Mouse (Mus musculus) ES-Bruce4 (cell line): ENCODE results near the gene Zswim4.

Source experiments
- CTCF ChIP-seq: IDR thresholded peaks from one replicate; pipeline ENCODE4 v1.8.1; 2011; ENCODE audit warnings: low read depth, low read length
- EP300 ChIP-seq: IDR thresholded peaks from 2 replicates; pipeline ENCODE4 v1.6.1; 2011; ENCODE audit warnings: low read depth, low read length; ENCODE audit not compliant: insufficient read depth
- POLR2A ChIP-seq: IDR thresholded peaks from one replicate; pipeline ENCODE4 v1.8.1; 2011; ENCODE audit warnings: low read length; ENCODE audit not compliant: insufficient read depth

DNA sequence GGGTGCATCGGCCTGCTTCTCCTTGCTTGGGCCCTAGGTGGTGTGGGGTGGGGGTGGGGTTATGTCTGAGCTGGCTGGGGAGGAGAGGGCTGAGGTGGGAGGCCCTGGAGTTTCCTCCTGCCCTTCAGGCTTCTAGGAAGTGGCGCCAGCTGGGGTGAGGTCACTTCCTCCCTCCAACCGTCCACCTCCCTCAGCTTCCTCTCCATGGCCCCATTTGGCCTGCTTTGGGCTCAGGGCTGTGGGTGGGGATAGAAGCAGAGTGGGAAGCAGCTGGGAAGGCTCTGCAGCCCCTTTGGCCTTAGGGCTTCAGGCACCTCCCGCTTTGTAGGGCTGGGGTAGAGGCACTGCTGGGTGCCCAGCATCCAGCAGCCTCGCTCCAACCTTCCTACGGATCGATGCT is 29.0 kb downstream of the Zswim4 start:
- no peak for TF ChIP-seq CTCF
- TF ChIP-seq EP300, result no peak
- no peak for TF ChIP-seq POLR2A
